Mouse (Mus musculus): Measurements from ENCODE around the gene Hrg.
"Not testable (repeated sequence)": the region's sequence is repeated elsewhere in the genome, so short reads cannot be mapped to it uniquely, and the experiment has no call there.

The Hrg gene

DNA sequence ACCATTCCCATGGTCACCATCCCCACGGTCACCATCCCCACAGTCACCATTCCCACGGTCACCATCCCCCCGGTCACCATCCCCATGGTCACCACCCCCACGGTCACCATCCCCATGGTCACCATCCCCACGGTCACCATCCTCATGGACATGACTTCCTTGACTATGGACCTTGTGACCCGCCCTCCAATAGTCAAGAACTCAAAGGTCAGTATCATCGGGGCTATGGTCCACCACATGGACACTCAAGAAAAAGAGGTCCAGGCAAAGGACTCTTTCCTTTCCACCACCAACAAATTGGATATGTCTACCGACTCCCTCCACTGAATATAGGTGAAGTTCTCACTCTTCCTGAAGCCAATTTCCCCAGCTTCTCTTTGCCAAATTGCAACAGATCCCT is 10.2 kb downstream of the Hrg start:
- DNase-seq (ENCODE audit: low read depth, low spot score) = no peak

- DNase-seq (ENCODE audit: low read depth, low spot score) = no peak
These were observed 11.4 kb downstream of the Hrg start for GRCm38 (mm10) chr16:22962256-22962655.

GRCm38 (mm10) chr16:22963293-22963692 is 12.4 kb downstream of the Hrg start:
- no peak for DNase-seq (ENCODE audit: low read depth, low spot score)

- DNase-seq (ENCODE audit: low read depth, low spot score) = no peak
These were observed 16.6 kb downstream of the Hrg start for GRCm38 (mm10) chr16:22967383-22968030.

DNA sequence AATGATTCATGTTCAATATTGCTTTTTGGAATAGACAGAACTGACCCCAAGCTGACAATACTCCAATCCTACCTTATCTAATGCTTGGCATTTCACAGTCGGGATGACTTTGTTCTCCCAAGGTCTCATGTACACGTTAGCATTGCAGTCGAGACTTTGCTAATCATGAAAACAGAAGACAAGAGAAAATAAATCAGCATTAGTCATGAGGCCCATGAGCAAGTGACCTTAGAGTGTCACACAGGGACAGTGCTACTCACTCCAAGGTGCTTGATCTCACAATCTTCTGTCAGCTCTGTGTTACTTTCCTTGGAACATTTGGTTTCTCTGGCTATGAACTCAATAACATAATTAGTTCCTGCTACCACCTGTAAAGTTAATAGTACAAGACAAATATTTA is 46.1 kb downstream of the Hrg start:
- DNase-seq (ENCODE audit: low read depth, low spot score) = not testable (repeated sequence)

Data from CD4-positive, CD25-positive, alpha-beta regulatory T cell, adult 2 months (primary cell).